Mouse (Mus musculus) stomach, embryonic 16.5 days (tissue): Measurements from ENCODE around the gene Cuedc2. TPM values are rescaled to one million over a fixed set of nuclear protein-coding genes. Genes with fewer than 3 reads are reported as not detected.

Experiments used
- ATAC-seq: fragments of 200-750 bp; cut with Nextera tagmentation; 2 replicates; pipeline ENCODE4 v1.8.0; 2017; ENCODE audit warnings: moderate number of reproducible peaks, moderate TSS enrichment; ENCODE audit not compliant: insufficient read depth, low FRiP score
- H3K27ac ChIP-seq: fragments of 300-500 bp; sonication (generic); 2 replicates; pipeline ENCODE4 v1.5.1; 2014; ENCODE audit warnings: low read length
- H3K27me3 ChIP-seq: fragments of 300-500 bp; sonication (generic); 2 replicates; pipeline ENCODE4 v1.6.1; 2014; ENCODE audit warnings: low read length, control low read depth, mixed read lengths; ENCODE audit not compliant: control insufficient read depth, insufficient read depth
- H3K36me3 ChIP-seq: fragments of 300-500 bp; sonication (generic); 2 replicates; pipeline ENCODE4 v1.6.1; 2014; ENCODE audit warnings: low read length; ENCODE audit not compliant: control insufficient read depth, insufficient read depth
- H3K4me1 ChIP-seq: fragments of 300-500 bp; sonication (generic); 2 replicates; pipeline ENCODE4 v1.6.1; 2014; ENCODE audit warnings: low read length, control low read depth, mixed read lengths; ENCODE audit not compliant: control insufficient read depth, insufficient read depth
- H3K4me2 ChIP-seq: fragments of 300-500 bp; sonication (generic); 2 replicates; pipeline ENCODE4 v1.6.1; 2014; ENCODE audit warnings: low read depth, low read length, mixed read lengths
- H3K4me3 ChIP-seq: fragments of 300-500 bp; sonication (generic); replicated peaks from 2 replicates; pipeline ENCODE4 v1.5.1; 2014; ENCODE audit warnings: mild to moderate bottlenecking, low read length
- H3K9ac ChIP-seq: fragments of 300-500 bp; sonication (generic); 2 replicates; pipeline ENCODE4 v1.6.1; 2014; ENCODE audit warnings: low read length
- H3K9me3 ChIP-seq: fragments of 300-500 bp; sonication (generic); replicated peaks from 2 replicates; pipeline ENCODE4 v1.6.1; 2016; ENCODE audit warnings: low read length, control low read depth; ENCODE audit not compliant: control insufficient read depth
- WGBS: fragments of 180-500 bp; shearing (Covaris S2); extraction: QIAGEN DNeasy Blood & Tissue Kit; methylation state at CpG from one replicate; pipeline ENCODE4 v1.1.7; 2014; 5-methylcytosine and 5-hydroxymethylcytosine counted together
- polyA plus RNA-seq: library from polyadenylated mRNA; unstranded; fragments of >200 nt; fragmentation: Nextera tagmentation; extraction: Ambion mirVana; gene quantifications from 2 replicates; pipeline ENCODE4 v1.2.1, GENCODE M21; 2015

Cuedc2 gene
- polyA plus RNA-seq, 1 experiment from 2014 or later, result 131 TPM

DNA sequence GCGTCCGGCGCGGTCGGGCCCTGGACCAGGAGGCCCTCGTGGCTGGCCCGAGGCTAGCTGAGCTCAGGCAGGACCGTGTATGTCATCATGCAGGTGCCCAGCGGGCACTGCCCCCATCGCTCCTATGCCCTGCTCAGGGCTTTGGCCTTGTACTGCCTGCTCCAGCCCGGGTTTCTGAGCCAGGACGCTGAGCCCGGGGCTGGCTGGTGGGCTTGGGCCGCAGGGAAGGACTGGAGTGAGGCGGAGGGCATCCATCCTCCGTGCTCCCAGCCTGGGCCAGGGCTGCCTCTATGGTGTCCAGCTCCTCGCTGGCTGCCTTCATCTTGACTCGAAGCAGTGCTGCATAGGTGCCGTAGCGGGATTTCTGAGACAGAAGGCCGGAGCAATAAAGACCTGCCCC lies 25.9 kb downstream of the Cuedc2 start:
- Histone ChIP-seq H3K27ac (no peak overlapping the region), H3K4me1 (peaks cover 31% of the 10 kb centered on the region), H3K9me3 (no peaks in the 10 kb centered on the region), H3K4me2 (no peak overlapping the region), H3K36me3 (peaks cover 12% of the 10 kb centered on the region; the same call in 1 of the 2 replicates), H3K27me3 (peaks cover 17% of the 10 kb centered on the region; the same call in 1 of the 2 replicates), H3K9ac (no peak overlapping the region), H3K4me3 (no peak overlapping the region)
- no peak for ATAC-seq
- 90% methylated on average over 21 of the region's 21 CpGs for WGBS

DNA sequence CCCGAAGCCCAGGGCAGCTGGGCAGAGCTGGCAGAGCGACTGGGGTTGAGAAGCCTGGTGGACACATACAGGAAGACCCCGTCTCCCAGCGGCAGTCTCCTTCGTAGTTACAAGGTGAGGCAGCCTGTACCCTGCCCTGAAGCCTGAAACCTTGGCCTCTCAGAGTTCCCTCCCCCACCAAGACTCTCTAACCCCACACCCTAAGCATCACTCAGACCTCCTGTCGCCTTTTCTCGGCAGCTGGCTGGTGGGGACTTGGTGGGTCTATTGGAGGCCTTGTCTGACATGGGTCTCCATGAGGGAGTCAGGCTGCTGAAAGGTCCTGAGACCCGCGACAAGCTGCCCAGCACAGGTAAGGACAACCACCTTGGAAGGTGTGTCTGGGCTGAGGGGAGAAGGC lies 27.2 kb downstream of the Cuedc2 start:
- Histone ChIP-seq H3K27me3 (peaks cover 5% of the 10 kb centered on the region; the same call in 1 of the 2 replicates), H3K4me2 (no peak overlapping the region), H3K4me1 (peaks cover 30% of the 10 kb centered on the region), H3K36me3 (peaks cover 12% of the 10 kb centered on the region; the same call in 1 of the 2 replicates), H3K4me3 (no peak overlapping the region), H3K27ac (no peak overlapping the region), H3K9ac (no peak overlapping the region), H3K9me3 (no peaks in the 10 kb centered on the region)
- WGBS, result 84% methylated on average over 9 of the region's 9 CpGs
- no peak for ATAC-seq

DNA sequence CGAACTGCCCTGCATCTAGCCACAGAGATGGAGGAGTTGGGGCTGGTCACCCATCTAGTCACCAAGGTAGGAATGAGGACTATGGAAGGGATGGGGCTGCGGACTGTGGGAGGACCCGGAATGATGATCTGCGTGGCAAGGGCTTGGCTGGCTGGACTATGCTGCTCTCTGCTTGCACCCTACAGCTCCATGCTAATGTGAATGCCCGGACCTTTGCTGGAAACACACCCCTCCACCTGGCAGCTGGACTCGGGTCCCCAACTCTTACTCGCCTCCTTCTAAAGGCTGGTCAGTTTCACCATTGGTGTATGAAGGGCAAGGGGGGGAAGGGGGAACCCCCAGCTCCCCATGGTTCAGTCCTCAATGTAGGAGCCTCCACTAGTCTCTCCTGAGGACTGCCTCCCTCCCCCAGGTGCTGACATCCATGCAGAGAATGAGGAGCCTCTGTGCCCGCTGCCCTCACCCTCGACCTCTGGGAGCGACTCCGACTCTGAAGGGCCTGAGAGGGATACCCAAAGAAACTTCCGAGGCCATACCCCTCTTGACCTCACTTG lies 28.1 kb downstream of the Cuedc2 start:
- no peak for ATAC-seq
- Histone ChIP-seq H3K4me2 (no peak overlapping the region), H3K4me3 (no peak overlapping the region), H3K27ac (no peak overlapping the region), H3K9me3 (no peaks in the 10 kb centered on the region), H3K4me1 (peaks cover 26% of the 10 kb centered on the region), H3K27me3 (no peaks in the 10 kb centered on the region), H3K36me3 (peaks cover 12% of the 10 kb centered on the region; the same call in 1 of the 2 replicates), H3K9ac (no peak overlapping the region)
- 88% methylated on average over 12 of the region's 12 CpGs for WGBS

DNA sequence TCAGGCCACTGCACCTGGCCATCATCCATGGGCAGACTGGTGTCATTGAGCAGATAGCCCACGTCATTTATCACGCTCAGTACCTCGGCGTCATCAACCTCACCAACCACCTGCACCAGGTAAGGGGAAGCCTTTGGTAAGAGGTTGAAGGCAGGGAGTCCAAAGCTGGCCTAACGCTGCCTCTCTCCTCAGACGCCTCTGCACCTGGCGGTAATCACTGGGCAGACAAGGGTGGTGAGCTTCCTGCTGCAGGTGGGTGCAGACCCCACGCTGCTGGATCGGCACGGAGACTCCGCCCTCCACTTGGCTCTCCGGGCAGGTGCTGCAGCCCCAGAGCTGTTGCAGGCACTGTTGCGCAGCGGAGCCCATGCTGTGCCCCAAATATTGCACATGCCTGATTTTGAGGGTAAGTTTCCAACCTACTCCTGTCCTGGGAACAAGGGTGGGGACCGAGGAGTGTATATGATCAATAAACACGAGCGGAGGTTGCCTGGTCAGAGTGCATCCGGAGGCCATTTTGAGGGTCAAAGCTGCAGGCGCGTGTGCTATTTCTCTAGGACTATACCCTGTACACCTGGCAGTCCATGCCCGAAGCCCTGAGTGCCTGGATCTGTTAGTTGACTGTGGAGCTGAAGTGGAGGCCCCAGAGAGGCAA lies 28.7 kb downstream of the Cuedc2 start:
- Histone ChIP-seq H3K36me3 (peaks cover 12% of the 10 kb centered on the region; the same call in 1 of the 2 replicates), H3K27me3 (no peaks in the 10 kb centered on the region), H3K27ac (no peak overlapping the region), H3K4me2 (no peak overlapping the region), H3K4me1 (peaks cover 21% of the 10 kb centered on the region), H3K4me3 (no peak overlapping the region), H3K9me3 (no peaks in the 10 kb centered on the region), H3K9ac (no peak overlapping the region)
- WGBS, result 78% methylated on average over 21 of the region's 21 CpGs
- no peak for ATAC-seq

DNA sequence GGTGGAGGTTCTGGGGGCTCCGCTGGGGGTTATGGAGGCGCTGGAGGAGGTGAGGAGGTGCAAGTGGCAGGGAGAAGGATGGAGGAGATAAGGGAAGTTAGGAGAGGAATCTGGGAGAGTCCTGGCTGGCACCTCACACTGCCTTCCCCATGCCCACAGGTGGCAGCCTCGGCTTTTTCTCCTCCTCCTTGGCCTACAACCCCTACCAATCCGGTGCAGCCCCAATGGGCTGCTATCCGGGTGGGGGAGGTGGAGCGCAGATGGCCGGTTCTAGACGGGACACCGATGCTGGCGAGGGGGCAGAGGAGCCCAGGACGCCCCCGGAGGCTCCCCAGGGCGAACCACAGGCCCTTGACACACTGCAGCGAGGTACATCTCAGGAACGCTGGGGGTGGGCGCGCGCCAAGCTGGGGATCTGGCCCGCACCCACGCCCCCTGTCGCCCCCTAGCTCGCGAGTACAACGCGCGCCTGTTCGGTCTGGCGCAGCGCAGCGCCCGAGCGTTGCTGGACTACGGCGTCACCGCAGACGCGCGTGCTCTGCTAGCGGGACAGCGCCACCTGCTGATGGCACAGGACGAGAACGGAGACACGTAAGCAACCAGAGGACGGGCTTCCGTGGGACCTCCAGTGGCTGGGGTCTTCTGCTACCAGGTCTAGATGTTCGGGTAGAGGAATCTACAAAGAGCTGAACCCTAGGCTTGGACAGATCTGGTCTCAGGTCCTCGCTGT lies 29.6 kb downstream of the Cuedc2 start:
- ATAC-seq, result peak; percentile 19; the same call in 1 of the 2 replicates
- Histone ChIP-seq H3K9ac (peak overlapping the region; percentile 72), H3K27ac (no peak overlapping the region), H3K27me3 (no peaks in the 10 kb centered on the region), H3K4me1 (peaks cover 14% of the 10 kb centered on the region), H3K4me3 (peak overlapping the region; percentile 44), H3K4me2 (peak overlapping the region; percentile 80), H3K9me3 (no peaks in the 10 kb centered on the region), H3K36me3 (peaks cover 12% of the 10 kb centered on the region; the same call in 1 of the 2 replicates)
- 2% methylated on average over 47 of the region's 47 CpGs for WGBS

DNA sequence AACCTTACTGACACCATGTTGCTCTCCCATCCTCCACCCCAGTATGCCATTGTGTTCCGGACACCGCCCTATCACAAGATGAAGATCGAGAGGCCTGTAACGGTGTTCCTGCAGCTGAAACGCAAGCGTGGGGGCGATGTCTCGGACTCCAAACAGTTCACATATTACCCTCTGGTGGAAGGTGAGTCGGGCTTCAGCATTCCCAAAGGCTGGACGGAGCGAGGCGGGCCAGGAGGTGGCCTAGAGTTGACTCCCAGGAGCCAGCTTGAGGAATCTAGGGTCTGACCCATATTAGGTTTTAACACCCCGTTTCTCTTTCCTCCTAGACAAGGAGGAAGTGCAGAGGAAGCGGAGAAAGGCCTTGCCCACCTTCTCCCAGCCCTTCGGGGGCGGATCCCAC lies 30.2 kb downstream of the Cuedc2 start:
- WGBS, result 78% methylated on average over 16 of the region's 16 CpGs
- Histone ChIP-seq H3K4me3 (no peak overlapping the region), H3K4me1 (peaks cover 18% of the 10 kb centered on the region), H3K36me3 (peaks cover 12% of the 10 kb centered on the region; the same call in 1 of the 2 replicates), H3K9me3 (no peaks in the 10 kb centered on the region), H3K4me2 (peak overlapping the region; percentile 80; the same call in 1 of the 2 replicates), H3K9ac (peak overlapping the region; percentile 72), H3K27me3 (no peaks in the 10 kb centered on the region), H3K27ac (no peak overlapping the region)
- no peak for ATAC-seq

DNA sequence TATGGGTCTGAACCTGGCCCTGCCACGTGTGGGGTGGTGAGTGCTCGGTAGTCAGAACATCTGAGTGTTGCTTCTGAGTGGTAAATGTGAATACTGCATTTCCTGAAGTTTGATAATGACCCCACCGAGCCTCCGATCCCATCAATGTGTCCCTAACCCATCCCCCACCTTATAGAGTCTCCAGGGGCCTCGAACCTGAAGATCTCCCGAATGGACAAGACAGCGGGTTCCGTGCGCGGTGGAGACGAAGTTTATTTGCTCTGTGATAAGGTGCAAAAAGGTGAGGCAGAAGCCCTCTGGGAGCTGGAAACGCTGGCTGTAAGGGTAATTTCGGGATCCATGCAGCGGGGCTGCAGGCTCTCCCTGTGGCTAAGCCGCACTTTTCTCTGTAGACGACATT lies 30.7 kb downstream of the Cuedc2 start:
- ATAC-seq, result no peak
- H3K27ac ChIP-seq, result no peak overlapping the region
- no peaks in the 10 kb centered on the region for H3K27me3 ChIP-seq
- no peak overlapping the region for H3K4me3 ChIP-seq
- H3K4me2 ChIP-seq, result no peak overlapping the region
- no peak overlapping the region for H3K9ac ChIP-seq
- peaks cover 18% of the 10 kb centered on the region for H3K4me1 ChIP-seq
- peaks cover 12% of the 10 kb centered on the region; the same call in 1 of the 2 replicates for H3K36me3 ChIP-seq
- no peaks in the 10 kb centered on the region for H3K9me3 ChIP-seq
- 80% methylated on average over 16 of the region's 16 CpGs for WGBS

DNA sequence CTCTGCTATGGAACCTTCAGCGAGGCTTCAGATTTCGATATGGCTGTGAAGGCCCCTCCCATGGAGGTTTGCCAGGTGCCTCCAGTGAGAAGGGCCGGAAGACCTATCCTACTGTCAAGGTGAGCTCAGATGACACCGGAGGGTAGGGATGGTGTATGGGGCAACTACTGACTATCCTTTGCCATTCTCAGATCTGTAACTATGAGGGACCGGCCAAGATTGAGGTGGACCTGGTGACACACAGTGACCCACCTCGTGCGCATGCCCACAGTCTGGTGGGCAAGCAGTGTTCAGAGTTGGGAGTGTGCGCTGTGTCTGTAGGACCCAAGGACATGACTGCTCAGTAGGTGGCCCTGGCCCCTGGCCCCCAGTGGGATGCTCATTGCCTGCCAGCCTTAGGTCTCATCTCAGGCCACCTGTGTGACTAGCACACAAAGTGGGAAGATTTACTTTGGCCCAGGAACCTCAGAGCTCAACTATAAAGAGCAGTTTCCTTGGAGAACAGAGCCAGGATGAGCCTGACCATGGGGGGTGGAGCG lies 31.7 kb downstream of the Cuedc2 start:
- H3K4me1 ChIP-seq, result peaks cover 18% of the 10 kb centered on the region
- H3K9me3 ChIP-seq, result no peaks in the 10 kb centered on the region
- no peak overlapping the region for H3K4me2 ChIP-seq
- no peak for ATAC-seq
- no peaks in the 10 kb centered on the region for H3K27me3 ChIP-seq
- H3K4me3 ChIP-seq, result no peak overlapping the region
- peaks cover 12% of the 10 kb centered on the region; the same call in 1 of the 2 replicates for H3K36me3 ChIP-seq
- 89% methylated on average over 9 of the region's 9 CpGs for WGBS
- no peak overlapping the region for H3K9ac ChIP-seq
- no peak overlapping the region for H3K27ac ChIP-seq

DNA sequence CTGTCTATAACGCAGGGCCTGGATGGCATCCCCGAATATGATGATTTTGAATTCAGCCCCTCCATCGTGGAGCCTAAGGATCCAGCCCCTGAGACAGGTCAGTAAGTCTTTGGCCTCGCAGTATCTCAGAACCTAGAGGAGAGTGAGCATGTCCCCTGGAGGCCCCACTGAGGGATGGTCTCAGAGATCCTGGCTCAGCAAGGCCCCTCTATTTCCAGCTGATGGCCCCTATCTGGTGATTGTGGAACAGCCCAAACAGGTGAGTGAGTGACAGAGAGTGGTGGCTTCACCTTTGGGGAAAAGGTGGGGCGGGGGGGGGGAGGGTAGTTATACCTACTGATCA lies 32.3 kb downstream of the Cuedc2 start:
- peak overlapping the region; percentile 91 for H3K27ac ChIP-seq
- ATAC-seq, result no peak

More for the DNA sequence above, 32.3 kb downstream of the Cuedc2 start:
- peak overlapping the region; percentile 81 for H3K4me3 ChIP-seq
- H3K4me2 ChIP-seq, result peak overlapping the region; percentile 95
- H3K4me1 ChIP-seq, result peaks cover 18% of the 10 kb centered on the region
- H3K27me3 ChIP-seq, result no peaks in the 10 kb centered on the region
- peak overlapping the region; percentile 82 for H3K9ac ChIP-seq
- WGBS, result 51% methylated on average over 5 of the region's 5 CpGs
- H3K9me3 ChIP-seq, result no peaks in the 10 kb centered on the region
- H3K36me3 ChIP-seq, result 0 out of 2 replicates have a peak, but pooled peaks cover 6% of the 10 kb centered on the region
